Mouse (Mus musculus): ENCODE measurements around the gene Ugt1a7c.

DNA sequence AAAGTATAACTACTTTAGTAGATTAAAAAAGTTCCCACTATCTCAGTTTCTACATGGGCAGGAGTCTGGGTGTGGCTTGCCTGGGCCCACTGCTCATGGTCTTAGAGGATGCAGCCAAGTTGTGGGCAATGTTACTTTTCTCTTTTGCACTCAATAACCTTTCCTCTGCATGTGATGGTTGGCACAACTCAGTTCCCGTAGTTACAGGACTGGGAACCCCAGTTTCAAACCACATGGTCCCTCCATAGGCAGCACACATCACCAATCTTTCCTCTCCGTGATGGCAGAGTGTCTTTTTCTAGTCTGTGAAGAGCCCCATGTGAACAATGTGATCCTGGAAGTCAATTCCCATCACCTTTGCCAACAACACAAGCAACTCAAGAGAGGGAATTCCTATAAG is 132.6 kb downstream of the Ugt1a7c start:
- no peak for TF ChIP-seq TCF12 (IDR thresholded peaks at IDR 0.05; ENCODE audit: low read depth, low read length)
- no peak for TF ChIP-seq ZKSCAN1 (IDR thresholded peaks at IDR 0.05; ENCODE audit: borderline replicate concordance, low read depth, low read length)
- TF ChIP-seq ZC3H11A (IDR thresholded peaks at IDR 0.05; ENCODE audit: low read depth, low read length) = no peak
- TF ChIP-seq CTCF (conservative IDR thresholded peaks at IDR 0.05 in 1 of 2, IDR thresholded peaks at IDR 0.05 in 1 of 2; ENCODE audit: low read depth in 2 of 2, low read length in 2 of 2) = no peak
- TF ChIP-seq MAZ (IDR thresholded peaks at IDR 0.05; ENCODE audit: low read depth, low read length) = no peak

Measured in CH12.LX (cell line).